In genomic region chr5:137679726-137680125, GRCm38 (mm10) we compare ENCODE assay signal across 24 mouse cellular contexts. TPM values are rescaled to one million over a fixed set of nuclear protein-coding genes. Genes with fewer than 3 reads are reported as not detected.
DNase-seq lines count a peak whose midpoint lies in the region; ATAC-seq and TF ChIP-seq lines count a peak whose summit lies in the region.
"Had no signal": no experiment of that assay in that cellular context is flagged by ENCODE, and none has a peak within 500 bp of the region (broad histone marks: within the 10 kb centered on the region; RNA-seq: fewer than 3 reads in every experiment).

No protein-coding gene starts in this region.

- H3K9ac ChIP-seq in intestine, postnatal 0 days (ENCODE audit: low read depth, low read length) = no peak overlapping the region
- no peak overlapping the region for H3K9ac ChIP-seq in intestine, embryonic 16.5 days (ENCODE audit: low read depth, low read length)
- H3K9ac ChIP-seq in liver, adult 2 months (ENCODE audit: low read depth, low read length) = no peak overlapping the region
- no peak overlapping the region for H3K9ac ChIP-seq in lung, embryonic 14.5 days
- H3K9ac ChIP-seq: forebrain, embryonic 13.5 days; heart, embryonic 13.5 days; hindbrain, embryonic 14.5 days had no signal

- no peak overlapping the region for H3K4me3 ChIP-seq in intestine, postnatal 0 days (ENCODE audit: low read depth, low read length)
- no peak overlapping the region for H3K4me3 ChIP-seq in intestine, embryonic 16.5 days (ENCODE audit: low read length)
- H3K4me3 ChIP-seq in liver, adult 2 months (ENCODE audit: insufficient read depth, low read depth, low read length) = no peak overlapping the region
- no peak overlapping the region for H3K4me3 ChIP-seq in lung, embryonic 14.5 days (ENCODE audit: low read depth, low read length)
- H3K4me3 ChIP-seq: forebrain, embryonic 10.5 days; forebrain, embryonic 13.5 days; heart, adult 2 months; heart, embryonic 10.5 days; heart, embryonic 13.5 days had no signal

- ATAC-seq in intestine, postnatal 0 days = no peak
- ATAC-seq in intestine, embryonic 16.5 days = no peak
- ATAC-seq in lung, embryonic 14.5 days (ENCODE audit: insufficient read depth) = no peak
- ATAC-seq: activated CD4-positive, CD25-positive, alpha-beta regulatory T cell, adult 4 months; forebrain, embryonic 13.5 days; forebrain, embryonic 16.5 days had no signal

- 0 out of 2 replicates have a peak, but pooled peaks cover 2% of the 10 kb centered on the region for H3K4me1 ChIP-seq in intestine, postnatal 0 days (replicated peaks; ENCODE audit: control insufficient read depth, insufficient read depth, low read length)
- peaks cover 14% of the 10 kb centered on the region for H3K4me1 ChIP-seq in intestine, embryonic 16.5 days (ENCODE audit: control insufficient read depth, insufficient read depth, low read length)
- H3K4me1 ChIP-seq in liver, adult 2 months (ENCODE audit: control insufficient read depth, insufficient read depth, low read length) = peaks cover 33% of the 10 kb centered on the region
- peaks cover 7% of the 10 kb centered on the region; the same call in 1 of the 2 replicates for H3K4me1 ChIP-seq in lung, embryonic 14.5 days (ENCODE audit: insufficient read depth)

- H3K27me3 ChIP-seq in intestine, postnatal 0 days (replicated peaks; ENCODE audit: control insufficient read depth, insufficient read depth, low read length) = no peaks in the 10 kb centered on the region
- H3K27me3 ChIP-seq in intestine, embryonic 16.5 days (replicated peaks; ENCODE audit: control insufficient read depth, insufficient read depth, low read length) = no peaks in the 10 kb centered on the region
- no peaks in the 10 kb centered on the region for H3K27me3 ChIP-seq in liver, adult 2 months (ENCODE audit: control insufficient read depth, insufficient read depth, low read length)
- H3K27me3 ChIP-seq in lung, embryonic 14.5 days (ENCODE audit: insufficient read depth, low read length) = no peaks in the 10 kb centered on the region
- H3K27me3 ChIP-seq: forebrain, embryonic 13.5 days; heart, embryonic 13.5 days had no signal

- peaks cover 33% of the 10 kb centered on the region; the same call in 1 of the 2 replicates for H3K79me2 ChIP-seq in liver, adult 2 months (ENCODE audit: control insufficient read depth, insufficient read depth, low read length)

- no peaks in the 10 kb centered on the region for H3K36me3 ChIP-seq in intestine, postnatal 0 days (ENCODE audit: control insufficient read depth, insufficient read depth)
- H3K36me3 ChIP-seq in intestine, embryonic 16.5 days (ENCODE audit: control insufficient read depth, insufficient read depth, low read length) = no peaks in the 10 kb centered on the region
- H3K36me3 ChIP-seq in liver, adult 2 months (ENCODE audit: control insufficient read depth, insufficient read depth, low read length) = no peaks in the 10 kb centered on the region
- H3K36me3 ChIP-seq in lung, embryonic 14.5 days (ENCODE audit: insufficient read depth) = 0 out of 2 replicates have a peak, but pooled peaks cover 3% of the 10 kb centered on the region

- TF ChIP-seq POLR2A in liver, adult 2 months (IDR thresholded peaks at IDR 0.05; ENCODE audit: extremely low read depth, insufficient read depth, low read length) = no peak

- no peak for TF ChIP-seq CTCF in intestine, postnatal 0 days (IDR thresholded peaks at IDR 0.05; ENCODE audit: low read depth)
- no peak for TF ChIP-seq CTCF in liver, adult 2 months (IDR thresholded peaks at IDR 0.05; ENCODE audit: low read depth, low read length)
- TF ChIP-seq CTCF in lung, embryonic 14.5 days (IDR thresholded peaks at IDR 0.05; ENCODE audit: low read depth) = no peak

- 0 out of 2 replicates have a peak overlapping the region, but pooled peaks have one; percentile 35 for H3K27ac ChIP-seq in intestine, postnatal 0 days (ENCODE audit: low read depth, low read length)
- H3K27ac ChIP-seq in intestine, embryonic 16.5 days (ENCODE audit: low read length) = no peak overlapping the region
- peak overlapping the region; percentile 62 for H3K27ac ChIP-seq in liver, adult 2 months (replicated peaks; ENCODE audit: insufficient read depth, low read depth, low read length)
- no peak overlapping the region for H3K27ac ChIP-seq in lung, embryonic 14.5 days (ENCODE audit: low read depth)
- H3K27ac ChIP-seq: forebrain, embryonic 10.5 days; forebrain, embryonic 13.5 days; heart, adult 2 months; heart, embryonic 10.5 days; heart, embryonic 13.5 days; hindbrain, embryonic 14.5 days had no signal

- WGBS in intestine, postnatal 0 days = 63% methylated on average over 4 of the region's 4 CpGs
- 81% methylated on average over 4 of the region's 4 CpGs for WGBS in intestine, embryonic 16.5 days
- 27% methylated on average over 4 of the region's 4 CpGs for WGBS in liver, adult 2 months
- 67% methylated on average over 4 of the region's 4 CpGs for WGBS in lung, embryonic 14.5 days

- H3K4me2 ChIP-seq in intestine, postnatal 0 days (replicated peaks; ENCODE audit: low read depth) = no peak overlapping the region
- H3K4me2 ChIP-seq in intestine, embryonic 16.5 days (ENCODE audit: low read depth, low read length) = no peak overlapping the region
- no peak overlapping the region for H3K4me2 ChIP-seq in lung, embryonic 14.5 days
- H3K4me2 ChIP-seq: forebrain, embryonic 13.5 days; heart, embryonic 13.5 days; hindbrain, embryonic 14.5 days had no signal

- no peaks in the 10 kb centered on the region for H3K9me3 ChIP-seq in intestine, postnatal 0 days (ENCODE audit: control insufficient read depth)
- H3K9me3 ChIP-seq in intestine, embryonic 16.5 days (ENCODE audit: control insufficient read depth, low read length) = no peaks in the 10 kb centered on the region
- no peaks in the 10 kb centered on the region for H3K9me3 ChIP-seq in lung, embryonic 14.5 days (ENCODE audit: low read depth, low read length)
- H3K9me3 ChIP-seq: forebrain, embryonic 10.5 days; forebrain, embryonic 13.5 days; heart, embryonic 10.5 days; heart, embryonic 13.5 days had no signal

- peak; percentile 77 for DNase-seq in liver, adult 2 months (ENCODE audit: extremely low read depth, low read depth, low spot score)
- no peak for DNase-seq in liver
- peak; percentile 51 for DNase-seq in lung, embryonic 14.5 days
- DNase-seq in lung, postnatal 4 days = no peak
- DNase-seq: adrenal gland, postnatal 10 days; adrenal gland, postnatal 36 days; cerebellum, adult 18-20 months; cerebellum, adult 9-10 months; cerebellum, postnatal 14 days; gastrocnemius, postnatal 10 days; gastrocnemius, postnatal 36 days; heart, adult 2 months; heart, postnatal 14 days; heart, postnatal 4 days had no signal

RNA-seq across cellular contexts. Expression of gene Agfg2, which starts 4.8 kb away (rescaled TPM):
- 16.8 and 19.0 TPM in 2 replicates for polyA plus RNA-seq in intestine, postnatal 0 days (2015; fragmentation: Nextera tagmentation; extraction: Ambion mirVana)
- 18.6 and 19.8 TPM in 2 replicates for polyA plus RNA-seq in intestine, embryonic 16.5 days (2015; fragmentation: Nextera tagmentation; extraction: Ambion mirVana)
- total RNA-seq in liver, adult 2 months (2014; rRNA removed) = 14.8 and 22.1 TPM in 2 replicates
- 35.9 and 42.2 TPM in 2 replicates for polyA plus RNA-seq in liver, adult 2 months (2012; rRNA removed)
- polyA plus RNA-seq in lung, embryonic 14.5 days (2014; fragmentation: Nextera tagmentation; extraction: Ambion mirVana) = 10.9 and 12.2 TPM in 2 replicates

RNA-seq across cellular contexts. Expression of gene Irs3, which starts 34.2 kb away (rescaled TPM):
- polyA plus RNA-seq in intestine, postnatal 0 days (2015; fragmentation: Nextera tagmentation; extraction: Ambion mirVana) = 0.09 and 0.18 TPM in 2 replicates
- 0.23 and 0.27 TPM in 2 replicates for polyA plus RNA-seq in intestine, embryonic 16.5 days (2015; fragmentation: Nextera tagmentation; extraction: Ambion mirVana)
- 0.07 TPM in 1 of 2 replicates, not detected in the other for total RNA-seq in liver, adult 2 months (2014; rRNA removed)
- polyA plus RNA-seq in liver, adult 2 months (2012; rRNA removed) = 0.07 and 0.20 TPM in 2 replicates
- 0.08 TPM in 1 of 2 replicates, not detected in the other for polyA plus RNA-seq in lung, embryonic 14.5 days (2014; fragmentation: Nextera tagmentation; extraction: Ambion mirVana)
- total RNA-seq: granulocyte monocyte progenitor cell, adult 5-6 weeks; heart, postnatal 4 days had no signal
- polyA plus RNA-seq: activated CD4-positive, CD25-positive, alpha-beta regulatory T cell, adult 4 months; forebrain, embryonic 13.5 days; heart, embryonic 13.5 days had no signal

RNA-seq across cellular contexts. Expression of gene Sap25, which starts 38.6 kb away (rescaled TPM):
- polyA plus RNA-seq in intestine, postnatal 0 days (2015; fragmentation: Nextera tagmentation; extraction: Ambion mirVana) = 2.3 and 4.8 TPM in 2 replicates
- polyA plus RNA-seq in intestine, embryonic 16.5 days (2015; fragmentation: Nextera tagmentation; extraction: Ambion mirVana) = 6.4 and 8.1 TPM in 2 replicates
- 0.65 and 1.6 TPM in 2 replicates for total RNA-seq in liver, adult 2 months (2014; rRNA removed)
- polyA plus RNA-seq in liver, adult 2 months (2012; rRNA removed) = 13.0 and 22.7 TPM in 2 replicates
- 6.4 and 8.1 TPM in 2 replicates for polyA plus RNA-seq in lung, embryonic 14.5 days (2014; fragmentation: Nextera tagmentation; extraction: Ambion mirVana)

RNA-seq across cellular contexts. Expression of gene Gm20605, which starts 50.8 kb away (rescaled TPM):
- 1.3 and 1.8 TPM in 2 replicates for polyA plus RNA-seq in intestine, postnatal 0 days (2015; fragmentation: Nextera tagmentation; extraction: Ambion mirVana)
- 10.8 and 12.2 TPM in 2 replicates for polyA plus RNA-seq in intestine, embryonic 16.5 days (2015; fragmentation: Nextera tagmentation; extraction: Ambion mirVana)
- 0.74 and 1.5 TPM in 2 replicates for total RNA-seq in liver, adult 2 months (2014; rRNA removed)
- polyA plus RNA-seq in liver, adult 2 months (2012; rRNA removed) = 4.3 and 5.6 TPM in 2 replicates
- 9.2 and 11.7 TPM in 2 replicates for polyA plus RNA-seq in lung, embryonic 14.5 days (2014; fragmentation: Nextera tagmentation; extraction: Ambion mirVana)

RNA-seq across cellular contexts. Expression of gene Lrch4, which starts 50.8 kb away (rescaled TPM):
- polyA plus RNA-seq in intestine, postnatal 0 days (2015; fragmentation: Nextera tagmentation; extraction: Ambion mirVana) = 31.5 and 31.6 TPM in 2 replicates
- polyA plus RNA-seq in intestine, embryonic 16.5 days (2015; fragmentation: Nextera tagmentation; extraction: Ambion mirVana) = 34.5 and 37.8 TPM in 2 replicates
- 0.74 and 1.1 TPM in 2 replicates for total RNA-seq in liver, adult 2 months (2014; rRNA removed)
- polyA plus RNA-seq in liver, adult 2 months (2012; rRNA removed) = 10.7 and 15.0 TPM in 2 replicates
- 32.1 and 40.5 TPM in 2 replicates for polyA plus RNA-seq in lung, embryonic 14.5 days (2014; fragmentation: Nextera tagmentation; extraction: Ambion mirVana)

Comparison
In these comparisons a context has a peak if more than half of its experiments do, and no peak if none do; other contexts are left out.
1. H3K27ac ChIP-seq: peak in intestine, postnatal 0 days (single experiment) and liver, adult 2 months (single experiment); none in intestine, embryonic 16.5 days (single experiment) and lung, embryonic 14.5 days (single experiment).
2. DNase-seq: peak in liver, adult 2 months (single experiment) and lung, embryonic 14.5 days (single experiment); none in liver (single experiment) and lung, postnatal 4 days (0 of 2).